Mouse (Mus musculus) B cell, adult 62 days (primary cell): ENCODE results near the gene Zfp248. TPM values are rescaled to one million over a fixed set of nuclear protein-coding genes. Genes with fewer than 3 reads are reported as not detected.

ENCODE experiments used
- total RNA-seq: library from RNA; stranded (reverse); gene quantifications from 4 replicates; pipeline ENCODE4 v1.2.4, GENCODE M21; 2023

Zfp248 gene
- 1.2 to 2.2 TPM (median 1.8 TPM) in 4 replicates for total RNA-seq

DNA sequence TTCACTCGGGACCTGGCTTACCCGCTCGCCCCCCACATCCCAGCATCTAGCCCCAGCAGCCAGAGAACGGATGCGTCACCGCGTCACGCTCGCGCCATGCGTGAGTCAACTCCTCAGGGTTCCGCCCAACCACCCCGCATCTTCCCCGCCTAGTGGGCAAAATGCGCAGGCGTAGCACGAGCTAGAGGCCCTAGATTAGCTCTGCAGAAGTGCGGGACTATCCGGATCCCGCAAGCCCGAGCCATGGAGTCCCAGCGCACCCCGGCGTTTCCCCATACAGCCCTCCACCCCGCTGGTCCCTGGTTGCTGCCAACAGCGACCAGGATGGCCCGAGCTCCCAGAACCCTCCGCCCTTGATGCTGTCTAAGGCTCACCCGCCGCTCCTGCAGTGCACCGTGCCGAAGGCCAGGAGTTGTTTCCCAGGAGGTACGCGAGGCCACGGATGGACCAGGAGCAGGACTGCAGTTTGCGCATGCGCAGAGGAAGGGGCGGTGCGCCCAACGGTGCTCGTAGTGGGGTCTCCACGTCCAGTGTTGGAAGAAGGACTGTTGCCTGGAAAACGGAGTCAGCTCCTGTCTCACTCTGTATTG is at the start of gene Zfp248:
Zfp248 (minus strand) TSS at position 487 of the 590 bp plus-strand sequence.

DNA sequence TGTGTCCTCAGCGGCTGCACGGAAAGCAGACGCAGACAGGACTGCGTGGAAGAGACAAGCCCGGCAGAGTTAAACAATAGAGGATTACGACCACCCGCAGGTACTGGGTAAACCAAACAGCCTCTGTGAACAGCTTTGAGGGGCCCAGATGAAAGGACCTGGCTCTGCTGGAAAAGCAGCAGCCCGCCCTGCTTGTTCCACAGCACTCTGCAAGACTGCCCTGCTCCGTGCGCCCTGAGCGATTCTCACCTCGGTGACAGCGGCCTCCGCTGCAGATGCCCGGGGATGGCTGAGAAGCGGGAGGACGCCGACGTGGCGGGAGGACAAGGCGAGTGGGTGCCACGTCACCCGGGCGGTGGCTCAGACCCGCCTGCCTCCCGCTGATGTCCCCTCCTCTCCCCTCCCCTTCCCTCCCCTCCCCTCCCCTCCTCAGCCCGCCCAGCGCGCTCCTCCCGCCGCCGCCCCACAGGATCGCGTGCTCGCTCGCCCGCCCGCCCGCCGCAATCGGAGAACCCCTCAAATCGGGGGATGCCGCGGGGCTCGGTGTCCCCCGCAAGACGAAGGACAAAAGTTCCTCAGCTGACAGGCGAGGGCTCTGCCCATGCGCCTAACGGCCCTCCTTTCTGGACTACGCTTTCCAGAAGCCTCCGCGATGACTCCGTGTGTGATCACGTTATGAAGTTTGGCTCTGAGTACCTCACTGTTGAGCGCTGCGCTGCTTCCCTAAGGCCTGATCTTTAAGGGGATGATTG is 23.8 kb upstream of the Zfp248 start, which contains the start of gene Zfp9:
Zfp9 (minus strand) TSS at position 364 of the 752 bp plus-strand sequence.

DNA sequence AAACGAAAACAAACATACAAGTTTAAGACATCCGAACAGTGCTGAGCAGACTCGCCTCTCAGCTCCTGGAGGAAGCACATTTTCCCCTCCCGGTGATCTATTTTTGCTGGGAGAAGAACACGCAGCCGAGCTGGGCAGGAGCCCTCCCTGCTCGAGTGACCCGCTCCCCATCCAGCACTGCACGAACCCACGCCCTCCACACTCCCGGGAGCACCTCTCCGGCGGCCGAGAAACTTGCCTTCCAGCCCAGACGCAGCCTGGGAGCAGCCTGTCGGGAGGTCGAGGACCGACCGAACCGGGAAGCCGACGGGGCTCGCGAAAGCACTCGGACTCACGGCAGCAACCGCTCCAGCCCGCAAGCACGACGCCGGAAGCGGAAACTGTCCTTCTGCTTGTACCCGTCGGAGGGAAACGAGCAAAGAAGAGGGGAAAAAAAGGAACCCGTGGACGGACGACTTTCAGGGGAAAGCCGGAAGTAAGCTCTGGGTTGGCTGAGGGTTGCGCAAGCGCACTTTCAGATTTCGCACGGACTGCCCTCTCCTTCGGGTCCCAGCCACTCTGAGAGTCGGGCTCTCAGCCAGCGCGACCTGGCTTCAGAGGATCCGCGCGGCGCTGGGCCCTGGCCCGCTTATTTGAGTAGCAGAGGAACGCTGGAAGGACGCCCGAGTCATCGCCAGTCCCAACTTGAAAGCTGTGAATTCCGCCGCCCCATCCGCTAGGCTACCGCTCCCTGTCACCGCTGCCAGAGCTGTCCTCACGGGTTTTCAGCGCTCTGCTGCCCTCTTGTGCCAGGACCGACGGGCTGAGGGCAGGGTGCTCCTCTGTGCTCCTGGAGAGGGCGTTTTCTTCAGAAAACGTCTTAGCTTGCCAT is 36.0 kb downstream of the Zfp248 start, which contains the start of gene Bms1:
Bms1 (minus strand) TSS at position 425 of the 871 bp plus-strand sequence.

Other genes starting within 250 kb of the Zfp248 start
- 55.8 to 59.3 TPM (median 57.6 TPM) in 4 replicates for gene Bms1, start 36.1 kb downstream of the Zfp248 start, total RNA-seq
- not detected in 4 replicates for gene Zfp9, start 23.8 kb upstream of the Zfp248 start, total RNA-seq
- 6.9 to 12.0 TPM (median 8.8 TPM) in 4 replicates for gene Ankrd26, start 106.7 kb upstream of the Zfp248 start, total RNA-seq